Mouse (Mus musculus) neural tube, embryonic 13.5 days (tissue): ENCODE measurements around the gene Atp6v1fnb. TPM values are rescaled to one million over a fixed set of nuclear protein-coding genes. Genes with fewer than 3 reads are reported as not detected.
A peak's percentile ranks its signal among the peaks of the same experiment; 100 is the strongest.

Experiments
- ATAC-seq: fragments of 200-750 bp; cut with Nextera tagmentation; 2 replicates; pipeline ENCODE4 v1.8.0; 2017; ENCODE audit warnings: low read depth, mild to moderate bottlenecking, moderate TSS enrichment, moderate library complexity
- H3K27ac ChIP-seq: fragments of 300-500 bp; sonication (generic); replicated peaks from 2 replicates; pipeline ENCODE4 v1.5.1; 2015; ENCODE audit warnings: moderate library complexity, mild to moderate bottlenecking, inconsistent platforms
- H3K27me3 ChIP-seq: fragments of 300-500 bp; sonication (generic); 2 replicates; pipeline ENCODE4 v1.6.1; 2015; ENCODE audit warnings: mild to moderate bottlenecking, inconsistent platforms
- H3K36me3 ChIP-seq: fragments of 300-500 bp; sonication (generic); 2 replicates; pipeline ENCODE4 v1.6.1; 2015; ENCODE audit warnings: mild to moderate bottlenecking, inconsistent platforms
- H3K4me1 ChIP-seq: fragments of 300-500 bp; sonication (generic); replicated peaks from 2 replicates; pipeline ENCODE4 v1.6.1; 2015; ENCODE audit warnings: inconsistent platforms
- H3K4me2 ChIP-seq: fragments of 300-500 bp; sonication (generic); 2 replicates; pipeline ENCODE4 v1.6.1; 2015; ENCODE audit warnings: inconsistent platforms, mild to moderate bottlenecking, moderate library complexity
- H3K4me3 ChIP-seq: fragments of 300-500 bp; sonication (generic); 2 replicates; pipeline ENCODE4 v1.5.1; 2015; ENCODE audit warnings: mild to moderate bottlenecking, inconsistent platforms
- H3K9ac ChIP-seq: fragments of 300-500 bp; sonication (generic); 2 replicates; pipeline ENCODE4 v1.6.1; 2015; ENCODE audit warnings: moderate library complexity, mild to moderate bottlenecking, inconsistent platforms
- H3K9me3 ChIP-seq: fragments of 300-500 bp; sonication (generic); 2 replicates; pipeline ENCODE4 v1.6.1; 2016; ENCODE audit warnings: inconsistent platforms
- WGBS: fragments of 180-500 bp; shearing (Covaris S2); methylation state at CpG from one replicate; pipeline ENCODE4 v1.1.7; 2015; 5-methylcytosine and 5-hydroxymethylcytosine counted together
- polyA plus RNA-seq: library from polyadenylated mRNA; unstranded; fragments of >200 nt; fragmentation: Nextera tagmentation; extraction: Ambion mirVana; gene quantifications from 2 replicates; pipeline ENCODE4 v1.2.1, GENCODE M21; 2015

Gene Atp6v1fnb
- polyA plus RNA-seq, 1 experiment from 2014 or later = not detected

- ATAC-seq = peak; percentile 8; the same call in 1 of the 2 replicates
- Histone ChIP-seq H3K4me3 (peak overlapping the region; percentile 52), H3K9me3 (no peaks in the 10 kb centered on the region), H3K4me2 (peak overlapping the region; percentile 64), H3K9ac (peak overlapping the region; percentile 67), H3K4me1 (peaks cover 22% of the 10 kb centered on the region), H3K27me3 (peaks cover 53% of the 10 kb centered on the region), H3K36me3 (no peaks in the 10 kb centered on the region), H3K27ac (no peak overlapping the region)
- 24% methylated on average over 8 of the region's 8 CpGs for WGBS
These were observed 35.6 kb downstream of the Atp6v1fnb start for GRCm38 (mm10) chr6:29506834-29507233.

DNA sequence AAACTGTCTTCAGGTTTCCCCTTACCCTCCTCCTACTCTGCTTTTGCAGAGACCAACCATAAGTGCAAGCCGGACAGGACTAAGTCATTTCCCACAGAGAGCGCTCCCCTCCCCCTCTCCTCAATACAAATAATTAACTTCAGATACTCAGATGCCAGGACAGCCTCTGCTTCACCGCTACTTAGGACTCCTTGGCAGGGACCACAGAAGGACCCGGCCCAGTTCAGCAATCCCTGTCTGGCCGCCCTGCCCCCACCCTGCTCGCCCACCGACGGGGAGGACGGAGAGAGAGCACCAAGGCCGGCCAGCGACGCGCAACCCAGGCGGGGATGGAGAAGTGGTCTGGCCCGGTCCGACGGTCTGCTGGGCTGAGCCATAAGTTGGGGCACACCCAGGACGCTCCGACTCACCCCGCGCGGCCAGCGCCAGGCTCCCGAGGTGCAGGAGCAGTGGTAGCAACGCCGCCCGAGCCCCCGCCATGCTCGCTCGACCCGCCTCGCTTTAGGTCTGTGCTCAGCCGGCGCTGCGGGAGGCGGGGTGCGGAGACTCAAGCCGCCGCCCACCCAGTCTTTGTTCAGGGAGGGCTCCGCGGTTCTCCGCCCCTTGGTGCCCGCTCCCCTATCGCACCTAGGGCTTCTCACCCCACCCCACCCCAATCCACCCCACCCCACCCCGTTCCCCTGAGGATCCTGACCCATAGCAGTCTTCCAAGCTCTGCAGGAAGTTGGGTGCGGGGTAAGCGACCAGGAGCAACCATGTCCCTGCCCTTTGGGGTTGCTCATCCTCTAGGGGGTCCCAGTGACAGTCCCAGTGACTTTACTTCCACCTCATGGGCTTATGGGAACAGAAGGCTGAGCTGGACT, 36.4 kb downstream of the Atp6v1fnb start, which contains the start of gene Kcp:
Kcp (minus strand) TSS at position 506 of the 863 bp plus-strand sequence.
- Histone ChIP-seq H3K27me3 (peaks cover 57% of the 10 kb centered on the region), H3K4me1 (peaks cover 22% of the 10 kb centered on the region), H3K27ac (no peak within 1 kb of the TSS)

GRCm38 (mm10) chr6:29509086-29509485, 37.8 kb downstream of the Atp6v1fnb start:
- WGBS = 26% methylated on average over 2 of the region's 2 CpGs
- no peaks in the 10 kb centered on the region for H3K36me3 ChIP-seq
- peaks cover 31% of the 10 kb centered on the region for H3K4me1 ChIP-seq
- ATAC-seq = no peak
- H3K4me2 ChIP-seq = no peak overlapping the region
- H3K9ac ChIP-seq = no peak overlapping the region
- no peaks in the 10 kb centered on the region for H3K9me3 ChIP-seq
- H3K27me3 ChIP-seq = peaks cover 56% of the 10 kb centered on the region
- H3K4me3 ChIP-seq = no peak overlapping the region
- no peak overlapping the region for H3K27ac ChIP-seq

More for the DNA sequence above, 36.4 kb downstream of the Atp6v1fnb start, which contains the start of gene Kcp:
- no peaks in the 10 kb centered on the region for H3K9me3 ChIP-seq
- peak within 1 kb of the TSS; percentile 64 for H3K4me2 ChIP-seq
- WGBS = 2% methylated on average over 36 of the region's 47 CpGs
- peak within 1 kb of the TSS; percentile 67 for H3K9ac ChIP-seq
- no peaks in the 10 kb centered on the region for H3K36me3 ChIP-seq
- H3K4me3 ChIP-seq = peak within 1 kb of the TSS; percentile 52
- peak; percentile 68 for ATAC-seq

- peak; percentile 70 for ATAC-seq
- Histone ChIP-seq H3K9me3 (no peaks in the 10 kb centered on the region), H3K4me1 (peaks cover 9% of the 10 kb centered on the region), H3K4me3 (peak overlapping the region; percentile 20), H3K27me3 (peaks cover 26% of the 10 kb centered on the region), H3K4me2 (peak overlapping the region; percentile 53), H3K27ac (0 out of 2 replicates have a peak overlapping the region, but pooled peaks have one; percentile 5), H3K36me3 (no peaks in the 10 kb centered on the region), H3K9ac (peak overlapping the region; percentile 41)
- WGBS = 0% methylated on average over 11 of the region's 11 CpGs
These were observed 42.0 kb downstream of the Atp6v1fnb start for GRCm38 (mm10) chr6:29513284-29513683.

DNA sequence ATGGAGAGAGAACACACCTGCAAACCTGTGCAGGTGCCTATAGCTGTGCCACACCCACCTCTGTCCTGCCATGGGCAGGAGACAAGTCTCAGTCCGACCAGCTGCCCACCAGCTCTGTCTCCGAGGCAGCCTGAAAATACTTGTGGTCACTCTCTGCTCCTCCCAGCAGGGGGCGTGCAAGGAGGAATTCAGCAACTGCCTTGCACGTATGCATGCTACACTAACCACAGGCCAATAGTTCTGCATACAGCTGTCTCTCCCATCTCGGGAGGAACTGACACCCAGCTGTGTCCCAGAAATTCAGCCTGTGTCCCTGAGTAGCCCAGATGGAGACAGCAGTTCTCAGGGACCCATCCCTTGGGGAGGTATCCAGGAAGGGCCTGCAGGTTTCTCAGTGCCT, 45.9 kb downstream of the Atp6v1fnb start:
- ATAC-seq = no peak
- peaks cover 9% of the 10 kb centered on the region for H3K4me1 ChIP-seq
- peaks cover 7% of the 10 kb centered on the region; the same call in 1 of the 2 replicates for H3K27me3 ChIP-seq
- no peaks in the 10 kb centered on the region for H3K36me3 ChIP-seq
- no peak overlapping the region for H3K4me3 ChIP-seq
- no peak overlapping the region for H3K27ac ChIP-seq
- 12% methylated on average over 5 of the region's 5 CpGs for WGBS
- no peaks in the 10 kb centered on the region for H3K9me3 ChIP-seq
- H3K9ac ChIP-seq = no peak overlapping the region
- H3K4me2 ChIP-seq = no peak overlapping the region

GRCm38 (mm10) chr6:29522626-29523300, 51.5 kb downstream of the Atp6v1fnb start:
- ATAC-seq = no peak
- H3K36me3 ChIP-seq = no peaks in the 10 kb centered on the region
- H3K4me1 ChIP-seq = peaks cover 19% of the 10 kb centered on the region
- no peak overlapping the region for H3K27ac ChIP-seq
- H3K9me3 ChIP-seq = no peaks in the 10 kb centered on the region
- WGBS = 83% methylated on average over 6 of the region's 6 CpGs
- H3K4me3 ChIP-seq = no peak overlapping the region
- no peak overlapping the region for H3K9ac ChIP-seq
- H3K27me3 ChIP-seq = peaks cover 32% of the 10 kb centered on the region
- no peak overlapping the region for H3K4me2 ChIP-seq

Other genes with a start within 250 kb of the Atp6v1fnb start
- 34.6 and 36.6 TPM in 2 replicates for gene Hilpda, start 198.9 kb upstream of the Atp6v1fnb start, polyA plus RNA-seq
- gene Fam71f2, start 191.8 kb upstream of the Atp6v1fnb start, polyA plus RNA-seq = 0.43 and 0.63 TPM in 2 replicates
- not detected in 2 replicates for gene Fam71f1, start 152.3 kb upstream of the Atp6v1fnb start, polyA plus RNA-seq
- 180 and 200 TPM in 2 replicates for gene Calu, start 123.4 kb upstream of the Atp6v1fnb start, polyA plus RNA-seq
- gene Opn1sw, start 83.0 kb upstream of the Atp6v1fnb start, polyA plus RNA-seq = 0.25 and 0.34 TPM in 2 replicates
- 45.0 and 45.5 TPM in 2 replicates for gene Ccdc136, start 75.1 kb upstream of the Atp6v1fnb start, polyA plus RNA-seq
- 7.0 and 8.1 TPM in 2 replicates for gene Flnc, start 38.2 kb upstream of the Atp6v1fnb start, polyA plus RNA-seq
- 271 and 332 TPM in 2 replicates for gene Atp6v1f, start 3.7 kb upstream of the Atp6v1fnb start, polyA plus RNA-seq
- gene Kcp, start 36.5 kb downstream of the Atp6v1fnb start, polyA plus RNA-seq = 20.1 and 24.6 TPM in 2 replicates
- gene Irf5, start 55.2 kb downstream of the Atp6v1fnb start, polyA plus RNA-seq = 3.0 and 3.3 TPM in 2 replicates
- 82.2 and 87.4 TPM in 2 replicates for gene Tnpo3, start 138.4 kb downstream of the Atp6v1fnb start, polyA plus RNA-seq
- 5.6 and 7.0 TPM in 2 replicates for gene Tspan33, start 222.8 kb downstream of the Atp6v1fnb start, polyA plus RNA-seq